Mouse (Mus musculus): ENCODE data around the gene Psme4.

GRCm38 (mm10) chr11:30821116-30821515 is 49.6 kb downstream of the Psme4 start:
- no peak for TF ChIP-seq POLR2A (IDR thresholded peaks at IDR 0.05; ENCODE audit: low read depth, low read length)
- TF ChIP-seq CTCF (conservative IDR thresholded peaks at IDR 0.05; ENCODE audit: insufficient read depth, insufficient read length, low read depth, low read length) = no peak
